Comparison of ENCODE assay signal across 18 mouse cellular contexts in the genomic region with DNA sequence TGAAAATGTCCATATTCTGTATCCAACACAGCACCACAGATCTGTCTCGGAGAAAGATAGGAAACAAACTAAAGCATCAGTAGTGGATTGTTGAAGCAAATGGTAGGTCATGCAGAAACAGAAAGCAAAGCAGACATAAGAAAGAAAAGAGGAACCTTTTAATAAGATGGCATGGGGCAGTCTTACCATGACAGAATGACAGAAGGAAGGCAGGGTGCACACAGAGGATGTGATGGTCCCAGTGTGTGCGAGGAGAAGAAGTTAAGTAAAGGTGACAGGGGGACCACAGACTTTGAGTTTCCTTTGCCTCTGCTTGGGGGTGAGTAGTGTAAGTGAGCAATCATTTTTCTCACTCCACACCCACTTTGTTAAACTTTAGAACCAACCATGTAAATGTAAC.
"Had no signal": no experiment of that assay in that cellular context is flagged by ENCODE, and none has a peak within 500 bp of the region (broad histone marks: within the 10 kb centered on the region; RNA-seq: fewer than 3 reads in every experiment).

No protein-coding gene starts in this region.

- ATAC-seq: intestine, embryonic 15.5 days; liver, embryonic 12.5 days; midbrain, embryonic 13.5 days had no signal

- H3K27ac ChIP-seq: intestine, embryonic 15.5 days; limb, embryonic 15.5 days; liver, embryonic 12.5 days; midbrain, embryonic 13.5 days; neural tube, embryonic 15.5 days; stomach, embryonic 15.5 days had no signal

- H3K27me3 ChIP-seq: intestine, embryonic 15.5 days; limb, embryonic 15.5 days; liver, embryonic 12.5 days; midbrain, embryonic 13.5 days; neural tube, embryonic 15.5 days; stomach, embryonic 15.5 days had no signal

- H3K4me3 ChIP-seq: intestine, embryonic 15.5 days; limb, embryonic 15.5 days; liver, embryonic 12.5 days; midbrain, embryonic 13.5 days; myocyte; neural tube, embryonic 15.5 days; stomach, embryonic 15.5 days had no signal

- H3K4me1 ChIP-seq: intestine, embryonic 15.5 days; limb, embryonic 15.5 days; neural tube, embryonic 15.5 days; stomach, embryonic 15.5 days had no signal

- H3K36me3 ChIP-seq: intestine, embryonic 15.5 days; stomach, embryonic 15.5 days had no signal

- DNase-seq: kidney, adult 18-20 months; kidney, postnatal 25 days; layer of hippocampus, adult 9-11 months; left cerebral cortex, postnatal 4 days; lung, embryonic 14.5 days; lung, postnatal 10 days; lung, postnatal 4 days; retina, postnatal 1 day; right cerebral cortex, postnatal 4 days; thymus, adult 2 months; thymus, postnatal 36 days had no signal
